Mouse (Mus musculus) intestine, embryonic 15.5 days (tissue): ENCODE measurements around the gene Sorl1. TPM values are rescaled to one million over a fixed set of nuclear protein-coding genes. Genes with fewer than 3 reads are reported as not detected.

ENCODE experiments used
- ATAC-seq: fragments of 200-750 bp; cut with Nextera tagmentation; 2 replicates; pipeline ENCODE4 v1.8.0; 2017; ENCODE audit warnings: moderate TSS enrichment, moderate library complexity
- H3K27ac ChIP-seq: fragments of 300-500 bp; sonication (generic); 2 replicates; pipeline ENCODE4 v1.5.1; 2015; ENCODE audit warnings: mild to moderate bottlenecking, inconsistent platforms
- H3K27me3 ChIP-seq: fragments of 300-500 bp; sonication (generic); replicated peaks from 2 replicates; pipeline ENCODE4 v1.6.1; 2015; ENCODE audit warnings: inconsistent platforms
- H3K36me3 ChIP-seq: fragments of 300-500 bp; sonication (generic); 2 replicates; pipeline ENCODE4 v1.6.1; 2015; ENCODE audit warnings: inconsistent platforms
- H3K4me1 ChIP-seq: fragments of 300-500 bp; sonication (generic); replicated peaks from 2 replicates; pipeline ENCODE4 v1.6.1; 2015; ENCODE audit warnings: inconsistent platforms
- H3K4me2 ChIP-seq: fragments of 300-500 bp; sonication (generic); replicated peaks from 2 replicates; pipeline ENCODE4 v1.6.1; 2015; ENCODE audit warnings: mild to moderate bottlenecking, inconsistent platforms
- H3K4me3 ChIP-seq: fragments of 300-500 bp; sonication (generic); replicated peaks from 2 replicates; pipeline ENCODE4 v1.5.1; 2015; ENCODE audit warnings: inconsistent platforms
- H3K9ac ChIP-seq: fragments of 300-500 bp; sonication (generic); 2 replicates; pipeline ENCODE4 v1.6.1; 2015; ENCODE audit warnings: inconsistent platforms
- H3K9me3 ChIP-seq: fragments of 300-500 bp; sonication (generic); 2 replicates; pipeline ENCODE4 v1.6.1; 2016; ENCODE audit warnings: inconsistent platforms
- whole genome bisulfite sequencing: fragments of 180-500 bp; shearing (Covaris S2); methylation state at CpG from one replicate; pipeline ENCODE4 v1.1.7; 2015; 5-methylcytosine and 5-hydroxymethylcytosine counted together
- polyA plus RNA-seq: library from polyadenylated mRNA; unstranded; fragments of >200 nt; fragmentation: Nextera tagmentation; extraction: Ambion mirVana; gene quantifications from 2 replicates; pipeline ENCODE4 v1.2.1, GENCODE M21; 2015

The Sorl1 gene
- polyA plus RNA-seq, 1 experiment from 2014 or later: 9.0 TPM

- 80% methylated on average over 4 of the region's 4 CpGs for WGBS
- Histone ChIP-seq H3K4me1 (no peaks in the 10 kb centered on the region), H3K9ac (no peak overlapping the region), H3K36me3 (no peaks in the 10 kb centered on the region), H3K4me2 (no peak overlapping the region), H3K27ac (no peak overlapping the region), H3K9me3 (no peaks in the 10 kb centered on the region), H3K4me3 (no peak overlapping the region), H3K27me3 (no peaks in the 10 kb centered on the region)
- ATAC-seq: peak; percentile 57
Observed at GRCm38 (mm10) chr9:42004140-42004539, 120.0 kb downstream of the Sorl1 start.

- ATAC-seq: no peak; the same call in 1 of the 2 replicates
- no peak overlapping the region for H3K9ac ChIP-seq
- no peak overlapping the region for H3K4me2 ChIP-seq
- H3K36me3 ChIP-seq: no peaks in the 10 kb centered on the region
- H3K4me3 ChIP-seq: no peak overlapping the region
- H3K9me3 ChIP-seq: no peaks in the 10 kb centered on the region
- no peaks in the 10 kb centered on the region for H3K4me1 ChIP-seq
- H3K27me3 ChIP-seq: no peaks in the 10 kb centered on the region
- WGBS: 73% methylated on average over 12 of the region's 12 CpGs
- no peak overlapping the region for H3K27ac ChIP-seq
Observed at GRCm38 (mm10) chr9:41999498-42000473, 124.3 kb downstream of the Sorl1 start.

GRCm38 (mm10) chr9:41995278-41995677 lies 128.8 kb downstream of the Sorl1 start:
- H3K4me3 ChIP-seq: no peak overlapping the region
- no peaks in the 10 kb centered on the region for H3K4me1 ChIP-seq
- no peak overlapping the region for H3K4me2 ChIP-seq
- ATAC-seq: no peak
- no peaks in the 10 kb centered on the region for H3K36me3 ChIP-seq
- H3K9me3 ChIP-seq: no peaks in the 10 kb centered on the region
- H3K27ac ChIP-seq: no peak overlapping the region
- H3K9ac ChIP-seq: no peak overlapping the region
- WGBS: 91% methylated on average over 9 of the region's 9 CpGs
- H3K27me3 ChIP-seq: no peaks in the 10 kb centered on the region

- no peak overlapping the region for H3K4me2 ChIP-seq
- no peaks in the 10 kb centered on the region for H3K27me3 ChIP-seq
- no peaks in the 10 kb centered on the region for H3K4me1 ChIP-seq
- no peak for ATAC-seq
- no peak overlapping the region for H3K9ac ChIP-seq
- H3K36me3 ChIP-seq: no peaks in the 10 kb centered on the region
- H3K27ac ChIP-seq: no peak overlapping the region
- no peaks in the 10 kb centered on the region for H3K9me3 ChIP-seq
- H3K4me3 ChIP-seq: no peak overlapping the region
- 80% methylated on average over 5 of the region's 5 CpGs for WGBS
Observed at GRCm38 (mm10) chr9:41993821-41994220, 130.3 kb downstream of the Sorl1 start.

- Histone ChIP-seq H3K27me3 (no peaks in the 10 kb centered on the region), H3K4me2 (no peak overlapping the region), H3K9ac (no peak overlapping the region), H3K4me3 (no peak overlapping the region), H3K36me3 (no peaks in the 10 kb centered on the region), H3K4me1 (no peaks in the 10 kb centered on the region), H3K27ac (no peak overlapping the region), H3K9me3 (no peaks in the 10 kb centered on the region)
- 92% methylated on average over 5 of the region's 5 CpGs for WGBS
- ATAC-seq: no peak
Observed at GRCm38 (mm10) chr9:41992841-41993240, 131.3 kb downstream of the Sorl1 start.

GRCm38 (mm10) chr9:41985636-41986035 lies 138.5 kb downstream of the Sorl1 start:
- H3K4me1 ChIP-seq: 0 out of 2 replicates have a peak, but pooled peaks cover 3% of the 10 kb centered on the region
- H3K36me3 ChIP-seq: no peaks in the 10 kb centered on the region
- H3K27me3 ChIP-seq: no peaks in the 10 kb centered on the region
- no peak overlapping the region for H3K9ac ChIP-seq
- 73% methylated on average over 5 of the region's 5 CpGs for WGBS
- no peak overlapping the region for H3K27ac ChIP-seq
- no peak overlapping the region for H3K4me2 ChIP-seq
- H3K4me3 ChIP-seq: no peak overlapping the region
- H3K9me3 ChIP-seq: no peaks in the 10 kb centered on the region
- no peak for ATAC-seq

GRCm38 (mm10) chr9:41985052-41985451 lies 139.0 kb downstream of the Sorl1 start:
- Histone ChIP-seq H3K36me3 (no peaks in the 10 kb centered on the region), H3K9ac (no peak overlapping the region), H3K4me3 (no peak overlapping the region), H3K4me2 (no peak overlapping the region), H3K27ac (no peak overlapping the region), H3K4me1 (0 out of 2 replicates have a peak, but pooled peaks cover 3% of the 10 kb centered on the region), H3K27me3 (no peaks in the 10 kb centered on the region), H3K9me3 (no peaks in the 10 kb centered on the region)
- WGBS: 85% methylated on average over 9 of the region's 9 CpGs
- no peak for ATAC-seq

GRCm38 (mm10) chr9:41984306-41984705 lies 139.8 kb downstream of the Sorl1 start:
- H3K4me1 ChIP-seq: 0 out of 2 replicates have a peak, but pooled peaks cover 3% of the 10 kb centered on the region
- no peak overlapping the region for H3K4me3 ChIP-seq
- H3K4me2 ChIP-seq: no peak overlapping the region
- H3K9me3 ChIP-seq: no peaks in the 10 kb centered on the region
- no peak overlapping the region for H3K27ac ChIP-seq
- no peaks in the 10 kb centered on the region for H3K27me3 ChIP-seq
- H3K9ac ChIP-seq: no peak overlapping the region
- 82% methylated on average over 11 of the region's 11 CpGs for WGBS
- no peak for ATAC-seq
- no peaks in the 10 kb centered on the region for H3K36me3 ChIP-seq

- Histone ChIP-seq H3K4me1 (0 out of 2 replicates have a peak, but pooled peaks cover 3% of the 10 kb centered on the region), H3K9me3 (no peaks in the 10 kb centered on the region), H3K4me3 (no peak overlapping the region), H3K27me3 (no peaks in the 10 kb centered on the region), H3K4me2 (no peak overlapping the region), H3K36me3 (no peaks in the 10 kb centered on the region), H3K9ac (no peak overlapping the region), H3K27ac (no peak overlapping the region)
- no peak for ATAC-seq
- WGBS: 89% methylated on average over 3 of the region's 3 CpGs
Observed at GRCm38 (mm10) chr9:41983286-41983685, 140.8 kb downstream of the Sorl1 start.

GRCm38 (mm10) chr9:41982760-41983159 lies 141.3 kb downstream of the Sorl1 start:
- Histone ChIP-seq H3K4me1 (0 out of 2 replicates have a peak, but pooled peaks cover 3% of the 10 kb centered on the region), H3K27me3 (no peaks in the 10 kb centered on the region), H3K27ac (no peak overlapping the region), H3K4me2 (no peak overlapping the region), H3K9ac (no peak overlapping the region), H3K36me3 (no peaks in the 10 kb centered on the region; the same call in 1 of the 2 replicates), H3K4me3 (no peak overlapping the region), H3K9me3 (no peaks in the 10 kb centered on the region)
- WGBS: 69% methylated on average over 2 of the region's 2 CpGs
- no peak for ATAC-seq

GRCm38 (mm10) chr9:41982023-41982422 lies 142.1 kb downstream of the Sorl1 start:
- H3K9ac ChIP-seq: no peak overlapping the region
- no peak overlapping the region for H3K4me3 ChIP-seq
- ATAC-seq: no peak
- peaks cover 6% of the 10 kb centered on the region; the same call in 1 of the 2 replicates for H3K36me3 ChIP-seq
- no peaks in the 10 kb centered on the region for H3K9me3 ChIP-seq
- 78% methylated on average over 9 of the region's 9 CpGs for WGBS
- H3K27me3 ChIP-seq: no peaks in the 10 kb centered on the region
- H3K4me1 ChIP-seq: 0 out of 2 replicates have a peak, but pooled peaks cover 3% of the 10 kb centered on the region
- H3K27ac ChIP-seq: no peak overlapping the region
- H3K4me2 ChIP-seq: no peak overlapping the region

- H3K9ac ChIP-seq: no peak overlapping the region
- H3K27me3 ChIP-seq: no peaks in the 10 kb centered on the region
- WGBS: 68% methylated on average over 4 of the region's 4 CpGs
- H3K4me1 ChIP-seq: 0 out of 2 replicates have a peak, but pooled peaks cover 3% of the 10 kb centered on the region
- no peak overlapping the region for H3K4me2 ChIP-seq
- no peak for ATAC-seq
- H3K36me3 ChIP-seq: peaks cover 6% of the 10 kb centered on the region; the same call in 1 of the 2 replicates
- no peak overlapping the region for H3K27ac ChIP-seq
- H3K9me3 ChIP-seq: no peaks in the 10 kb centered on the region
- H3K4me3 ChIP-seq: no peak overlapping the region
Observed at GRCm38 (mm10) chr9:41981306-41981705, 142.8 kb downstream of the Sorl1 start.
